Mouse (Mus musculus) heart, embryonic 11.5 days (tissue): ENCODE measurements around the gene Kbtbd13. TPM values are rescaled to one million over a fixed set of nuclear protein-coding genes. Genes with fewer than 3 reads are reported as not detected.

ENCODE experiments used
- ATAC-seq: fragments of 200-750 bp; cut with Nextera tagmentation; replicated peaks from 2 replicates; pipeline ENCODE4 v1.8.0; 2017; ENCODE audit warnings: moderate library complexity; ENCODE audit not compliant: insufficient number of reproducible peaks, low FRiP score, low TSS enrichment
- H3K27ac ChIP-seq: fragments of 300-500 bp; sonication (generic); 2 replicates; pipeline ENCODE4 v1.5.1; 2014; ENCODE audit warnings: mild to moderate bottlenecking, low read depth, low read length
- H3K27me3 ChIP-seq: fragments of 300-500 bp; sonication (generic); 2 replicates; pipeline ENCODE4 v1.6.1; 2014; ENCODE audit warnings: mild to moderate bottlenecking, low read length, mixed read lengths; ENCODE audit not compliant: control insufficient read depth, insufficient read depth
- H3K36me3 ChIP-seq: fragments of 300-500 bp; sonication (generic); 2 replicates; pipeline ENCODE4 v1.6.1; 2014; ENCODE audit warnings: mild to moderate bottlenecking, low read length, moderate library complexity, mixed read lengths; ENCODE audit not compliant: control insufficient read depth, insufficient read depth
- H3K4me1 ChIP-seq: fragments of 300-500 bp; sonication (generic); 2 replicates; pipeline ENCODE4 v1.6.1; 2014; ENCODE audit warnings: low read length; ENCODE audit not compliant: control insufficient read depth, insufficient read depth
- H3K4me2 ChIP-seq: fragments of 300-500 bp; sonication (generic); 2 replicates; pipeline ENCODE4 v1.6.1; 2014; ENCODE audit warnings: mild to moderate bottlenecking, moderate library complexity
- H3K4me3 ChIP-seq: fragments of 300-500 bp; sonication (generic); 2 replicates; pipeline ENCODE4 v1.5.1; 2014; ENCODE audit warnings: low read depth, low read length
- H3K9ac ChIP-seq: fragments of 300-500 bp; sonication (generic); 2 replicates; pipeline ENCODE4 v1.6.1; 2014; ENCODE audit warnings: mild to moderate bottlenecking, low read depth, low read length, moderate library complexity
- H3K9me3 ChIP-seq: fragments of 300-500 bp; sonication (generic); replicated peaks from 2 replicates; pipeline ENCODE4 v1.6.1; 2016; ENCODE audit warnings: low read length; ENCODE audit not compliant: control insufficient read depth
- WGBS: fragments of 180-500 bp; shearing (Covaris S2); extraction: QIAGEN DNeasy Blood & Tissue Kit; methylation state at CpG from one replicate; pipeline ENCODE4 v1.1.7; 2014; ENCODE audit not compliant: insufficient replicate concordance; 5-methylcytosine and 5-hydroxymethylcytosine counted together
- polyA plus RNA-seq: library from polyadenylated mRNA; unstranded; fragments of >200 nt; fragmentation: Nextera tagmentation; extraction: Ambion mirVana; gene quantifications from 2 replicates; pipeline ENCODE4 v1.2.1, GENCODE M21; 2014

Gene Kbtbd13
- polyA plus RNA-seq, result 0.94 and 2.1 TPM in 2 replicates

DNA sequence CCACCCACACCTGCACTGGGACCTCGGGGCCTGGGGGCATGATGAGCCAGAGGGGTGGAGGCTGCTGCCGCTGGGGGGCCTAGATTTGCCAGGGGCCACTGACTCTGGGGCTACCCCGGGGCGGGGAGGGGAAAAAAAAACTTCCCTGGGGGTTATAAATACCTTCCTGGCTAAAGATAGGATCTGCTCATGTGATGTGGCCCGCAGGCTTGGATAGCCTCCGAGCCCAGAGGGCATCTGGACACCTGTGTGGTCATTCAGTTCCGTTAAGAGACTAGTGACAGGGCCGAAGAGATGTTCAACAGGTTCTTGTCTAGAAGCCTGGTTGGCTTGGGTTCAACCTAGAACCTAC is at the start of gene Kbtbd13:
Kbtbd13 (minus strand) TSS at position 40 of the 352 bp plus-strand sequence.
- Histone ChIP-seq H3K4me1 (peaks cover 13% of the 10 kb centered on the region), H3K4me2 (peak within 1 kb of the TSS; percentile 62), H3K27ac (no peak within 1 kb of the TSS), H3K4me3 (peak within 1 kb of the TSS; percentile 43), H3K9ac (peak within 1 kb of the TSS; percentile 44), H3K36me3 (no peaks in the 10 kb centered on the region), H3K9me3 (no peaks in the 10 kb centered on the region), H3K27me3 (peaks cover 39% of the 10 kb centered on the region)
- no peak for ATAC-seq
- WGBS, result 29% methylated on average over 8 of the region's 8 CpGs

DNA sequence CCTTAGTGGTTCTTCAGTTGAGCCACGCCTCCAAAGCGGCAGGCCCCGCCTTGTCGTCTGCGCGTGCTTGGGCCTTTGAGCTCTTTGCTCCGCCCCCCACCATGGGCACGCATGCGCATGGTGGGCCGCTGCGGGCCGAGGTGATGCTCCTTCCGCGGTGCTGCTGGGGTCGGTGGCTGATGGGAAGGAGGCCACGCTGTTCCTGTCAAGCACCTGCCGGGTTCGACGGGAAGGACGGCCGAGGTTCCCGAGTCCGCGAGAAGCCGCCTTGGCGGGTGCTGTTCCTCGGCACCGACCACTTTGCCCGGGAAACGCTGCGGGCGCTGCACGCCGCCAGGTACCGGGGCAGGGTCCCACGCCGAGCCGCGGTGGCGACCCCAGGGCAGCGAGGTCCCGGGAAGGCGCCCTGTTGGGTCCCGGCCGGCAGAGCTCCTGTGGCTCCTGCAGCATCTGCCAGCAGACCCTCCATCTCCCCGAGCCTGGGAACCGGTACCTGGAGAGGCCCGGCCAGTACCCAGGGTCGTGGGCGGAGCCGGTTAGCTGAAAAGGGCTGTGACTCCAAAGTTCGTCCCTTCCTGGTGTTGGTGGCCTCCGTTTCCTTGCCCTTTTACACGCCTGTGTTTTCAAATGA is 44.3 kb upstream of the Kbtbd13 start, which contains the start of gene Mtfmt:
Mtfmt (plus strand) TSS at position 112 of the 631 bp plus-strand sequence.
- Histone ChIP-seq H3K9me3 (no peaks in the 10 kb centered on the region), H3K27ac (0 out of 2 replicates have a peak within 1 kb of the TSS, but pooled peaks have one; percentile 25), H3K36me3 (0 out of 2 replicates have a peak, but pooled peaks cover 2% of the 10 kb centered on the region), H3K9ac (peak within 1 kb of the TSS; percentile 82), H3K27me3 (no peaks in the 10 kb centered on the region), H3K4me3 (peak within 1 kb of the TSS; percentile 89), H3K4me1 (peaks cover 4% of the 10 kb centered on the region; the same call in 1 of the 2 replicates), H3K4me2 (peak within 1 kb of the TSS; percentile 65)
- under 1% methylated on average over 52 of the region's 54 CpGs for WGBS
- peak; percentile 74 for ATAC-seq

DNA sequence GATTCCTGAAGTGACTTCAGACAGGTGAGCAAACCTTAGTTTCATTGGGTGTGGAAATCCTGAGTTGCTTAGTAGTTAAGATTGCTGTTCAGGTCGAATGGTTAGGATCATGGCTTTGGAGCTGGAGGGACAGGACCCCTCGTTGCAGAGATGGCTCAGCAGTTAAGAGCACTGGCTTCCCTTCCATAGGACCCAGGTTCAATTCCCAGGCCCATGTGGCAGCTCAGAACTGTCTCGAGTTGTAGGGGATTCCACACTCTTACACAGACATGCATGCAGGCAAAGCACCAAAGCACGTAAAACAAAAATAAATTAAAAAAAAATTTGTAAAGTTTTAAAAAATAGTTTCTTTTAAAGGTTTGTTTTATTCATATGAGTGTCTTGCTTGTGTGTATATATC is 43.8 kb upstream of the Kbtbd13 start:
- H3K27me3 ChIP-seq, result no peaks in the 10 kb centered on the region
- 75% methylated on average over 4 of the region's 4 CpGs for WGBS
- no peaks in the 10 kb centered on the region for H3K9me3 ChIP-seq
- H3K27ac ChIP-seq, result no peak overlapping the region
- H3K4me2 ChIP-seq, result no peak overlapping the region
- H3K36me3 ChIP-seq, result no peaks in the 10 kb centered on the region
- 0 out of 2 replicates have a peak, but pooled peaks have one; percentile 7 for ATAC-seq
- no peak overlapping the region for H3K4me3 ChIP-seq
- peaks cover 4% of the 10 kb centered on the region; the same call in 1 of the 2 replicates for H3K4me1 ChIP-seq
- H3K9ac ChIP-seq, result no peak overlapping the region

DNA sequence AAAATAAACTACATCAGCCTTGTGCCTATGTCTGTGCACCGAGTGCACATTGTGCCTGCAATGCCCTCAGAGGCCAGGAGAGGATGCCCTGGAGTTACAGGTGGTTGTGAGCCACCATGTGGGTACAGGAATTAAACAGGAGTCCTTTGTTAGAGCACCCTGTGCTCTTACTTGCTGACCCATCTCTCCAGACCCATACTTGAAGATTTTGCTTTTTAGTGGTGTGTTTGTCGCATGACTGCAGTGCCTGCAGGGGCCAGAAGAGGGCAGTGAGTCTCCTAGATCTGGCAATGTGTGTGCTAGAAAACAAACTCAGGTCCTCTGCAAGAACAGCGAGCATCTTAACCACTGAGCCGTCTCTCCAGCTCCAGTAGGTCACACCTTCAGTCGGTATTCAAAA is 42.7 kb upstream of the Kbtbd13 start:
- Histone ChIP-seq H3K27ac (no peak overlapping the region), H3K27me3 (no peaks in the 10 kb centered on the region), H3K4me1 (peaks cover 4% of the 10 kb centered on the region; the same call in 1 of the 2 replicates), H3K4me3 (no peak overlapping the region), H3K36me3 (no peaks in the 10 kb centered on the region), H3K9me3 (no peaks in the 10 kb centered on the region), H3K4me2 (no peak overlapping the region), H3K9ac (no peak overlapping the region)
- ATAC-seq, result no peak
- WGBS, result 57% methylated on average over 5 of the region's 5 CpGs

GRCm38 (mm10) chr9:65432236-65432635 is 40.8 kb upstream of the Kbtbd13 start:
- H3K4me3 ChIP-seq, result no peak overlapping the region
- H3K36me3 ChIP-seq, result no peaks in the 10 kb centered on the region
- H3K4me1 ChIP-seq, result peaks cover 4% of the 10 kb centered on the region; the same call in 1 of the 2 replicates
- no peak overlapping the region for H3K27ac ChIP-seq
- H3K9me3 ChIP-seq, result no peaks in the 10 kb centered on the region
- ATAC-seq, result no peak; the same call in 1 of the 2 replicates
- WGBS, result 4% methylated on average over 3 of the region's 3 CpGs
- H3K4me2 ChIP-seq, result no peak overlapping the region
- no peak overlapping the region for H3K9ac ChIP-seq
- no peaks in the 10 kb centered on the region for H3K27me3 ChIP-seq

DNA sequence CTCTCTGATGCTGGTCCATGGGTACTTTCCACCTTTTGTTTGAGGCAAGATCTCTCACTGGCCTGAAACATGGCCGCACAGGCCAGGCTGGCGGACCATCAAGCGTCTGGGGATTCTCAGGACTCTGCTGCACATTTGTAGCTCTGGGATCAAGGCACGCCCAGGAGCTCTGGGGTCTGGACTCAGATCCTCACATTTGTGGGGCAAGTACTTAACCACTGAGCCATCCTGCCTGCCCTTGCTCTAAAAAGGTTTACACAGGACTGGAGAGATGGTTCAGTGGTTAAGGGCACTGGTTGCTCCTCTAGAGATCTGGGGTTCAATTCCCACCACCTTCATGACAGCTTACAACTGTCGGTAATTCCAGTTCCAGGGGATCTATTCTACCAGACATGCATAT is 39.5 kb upstream of the Kbtbd13 start:
- Histone ChIP-seq H3K36me3 (no peaks in the 10 kb centered on the region), H3K27ac (no peak overlapping the region), H3K9me3 (no peaks in the 10 kb centered on the region), H3K4me1 (no peaks in the 10 kb centered on the region), H3K4me3 (no peak overlapping the region), H3K27me3 (no peaks in the 10 kb centered on the region), H3K4me2 (no peak overlapping the region), H3K9ac (no peak overlapping the region)
- WGBS, result 86% methylated on average over 5 of the region's 5 CpGs
- ATAC-seq, result no peak

DNA sequence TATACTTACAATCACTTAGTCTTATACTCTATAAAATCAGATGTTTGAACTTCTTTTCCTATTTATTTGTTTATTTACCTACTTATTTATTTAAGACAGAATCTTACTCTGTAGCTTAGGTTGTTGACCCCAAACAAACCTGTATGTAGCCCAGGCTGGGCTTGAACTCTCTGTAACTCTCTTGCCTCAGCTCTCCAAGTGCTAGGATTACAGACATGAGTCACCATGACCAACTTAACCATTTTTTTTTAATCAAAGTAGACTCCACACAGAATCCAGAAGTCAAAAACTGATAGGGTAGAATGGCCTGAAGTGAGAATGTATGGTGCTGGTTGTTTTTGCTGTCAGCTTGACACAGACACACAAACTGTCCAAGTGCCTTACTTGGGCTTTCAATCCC is 38.9 kb upstream of the Kbtbd13 start:
- no peak for ATAC-seq
- Histone ChIP-seq H3K9me3 (no peaks in the 10 kb centered on the region), H3K36me3 (no peaks in the 10 kb centered on the region), H3K27me3 (no peaks in the 10 kb centered on the region), H3K4me3 (no peak overlapping the region), H3K4me2 (no peak overlapping the region), H3K9ac (no peak overlapping the region), H3K4me1 (no peaks in the 10 kb centered on the region), H3K27ac (no peak overlapping the region)

DNA sequence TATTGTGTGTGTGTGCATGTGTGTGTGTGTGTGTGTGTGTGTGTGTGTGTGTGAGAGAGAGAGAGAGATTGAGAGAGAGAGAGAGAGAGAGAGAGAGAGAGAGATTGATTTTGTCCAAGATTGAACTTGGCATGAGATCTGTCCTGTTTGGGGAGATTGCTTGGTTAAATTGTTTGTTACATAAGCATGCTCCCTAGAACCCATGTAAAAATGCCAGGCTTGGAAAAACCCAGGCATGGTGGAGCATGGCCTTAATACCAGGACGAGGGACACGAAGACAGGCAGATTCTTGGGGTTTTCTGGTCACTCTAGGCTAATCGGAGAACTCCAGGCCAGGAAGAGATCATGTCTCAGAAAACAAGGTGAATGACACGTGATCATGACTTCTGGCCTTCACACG is 36.6 kb upstream of the Kbtbd13 start:
- Histone ChIP-seq H3K9me3 (no peaks in the 10 kb centered on the region), H3K27me3 (no peaks in the 10 kb centered on the region), H3K4me1 (no peaks in the 10 kb centered on the region), H3K4me2 (no peak overlapping the region), H3K36me3 (no peaks in the 10 kb centered on the region), H3K9ac (no peak overlapping the region), H3K4me3 (no peak overlapping the region), H3K27ac (no peak overlapping the region)
- ATAC-seq, result no peak
- 85% methylated on average over 5 of the region's 5 CpGs for WGBS

DNA sequence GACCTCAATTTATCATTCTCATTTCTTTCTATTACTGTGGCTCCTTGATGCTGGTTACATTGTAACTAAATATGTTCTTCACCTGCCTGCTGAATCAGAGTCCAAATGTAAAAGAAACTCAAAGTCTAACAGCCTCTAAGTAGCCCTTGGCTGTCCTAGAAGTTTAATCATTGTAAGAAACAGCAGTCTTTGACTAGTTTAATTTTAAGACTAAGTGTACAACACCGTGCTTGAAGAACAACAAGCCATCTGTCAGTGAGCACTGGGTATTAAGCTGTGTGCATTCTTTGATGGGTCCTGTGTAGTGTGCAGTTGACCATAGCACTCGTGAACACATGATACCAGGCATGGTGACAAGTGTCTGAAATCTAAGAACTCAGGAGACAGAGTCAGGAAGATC is 36.1 kb upstream of the Kbtbd13 start:
- no peak overlapping the region for H3K4me2 ChIP-seq
- no peak overlapping the region for H3K27ac ChIP-seq
- no peaks in the 10 kb centered on the region for H3K4me1 ChIP-seq
- WGBS, result 68% methylated on average over 2 of the region's 2 CpGs
- ATAC-seq, result no peak
- no peak overlapping the region for H3K9ac ChIP-seq
- no peaks in the 10 kb centered on the region for H3K9me3 ChIP-seq
- no peaks in the 10 kb centered on the region for H3K36me3 ChIP-seq
- no peaks in the 10 kb centered on the region for H3K27me3 ChIP-seq
- no peak overlapping the region for H3K4me3 ChIP-seq
